Mouse (Mus musculus): Measurements from ENCODE around the gene Gm20388.
A peak's percentile ranks its signal among the peaks of the same experiment; 100 is the strongest.

The Gm20388 gene

GRCm38 (mm10) chr8:119915298-119915697 lies 4.7 kb downstream of the Gm20388 start:
- no peak for DNase-seq (ENCODE audit: low spot score)

DNA sequence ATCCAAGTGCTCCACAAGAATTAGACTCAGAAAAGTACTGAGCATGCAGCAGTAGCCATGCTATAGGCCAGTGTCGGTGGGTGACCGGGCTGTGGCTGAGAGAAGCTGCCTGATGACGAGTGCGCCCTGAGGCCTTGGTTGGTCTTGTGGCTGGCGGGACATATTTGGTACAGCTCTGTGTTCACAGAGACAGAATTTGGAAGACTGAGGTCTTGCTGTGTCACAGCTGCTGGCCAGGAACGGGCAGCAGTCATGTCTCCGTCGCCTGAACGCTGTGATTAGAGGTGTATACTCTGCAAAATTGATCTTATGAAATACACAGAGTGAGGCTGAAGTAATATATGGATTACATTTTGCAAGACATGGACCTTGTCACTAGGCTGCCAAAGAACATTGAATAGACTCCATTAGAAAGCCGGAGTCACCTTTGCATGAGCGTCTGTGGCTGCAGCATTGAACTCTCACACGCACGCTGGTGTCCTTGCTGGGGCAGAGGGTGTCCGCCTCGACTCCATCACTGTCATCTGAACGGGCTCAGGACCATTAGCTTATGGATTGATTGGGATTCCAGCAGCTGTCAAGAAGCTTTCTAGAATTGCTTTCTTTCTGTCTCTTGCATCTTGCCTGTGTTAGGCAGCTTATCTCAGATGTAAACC lies 5.7 kb downstream of the Gm20388 start:
- no peak for DNase-seq (ENCODE audit: low spot score)

- DNase-seq (ENCODE audit: low spot score): no peak
These were observed 6.8 kb downstream of the Gm20388 start for GRCm38 (mm10) chr8:119917415-119917814.

- no peak for DNase-seq (ENCODE audit: low spot score)
These were observed 7.5 kb downstream of the Gm20388 start for GRCm38 (mm10) chr8:119918155-119918567.

GRCm38 (mm10) chr8:119923259-119923658 lies 12.6 kb downstream of the Gm20388 start:
- no peak for DNase-seq (ENCODE audit: low spot score)

DNA sequence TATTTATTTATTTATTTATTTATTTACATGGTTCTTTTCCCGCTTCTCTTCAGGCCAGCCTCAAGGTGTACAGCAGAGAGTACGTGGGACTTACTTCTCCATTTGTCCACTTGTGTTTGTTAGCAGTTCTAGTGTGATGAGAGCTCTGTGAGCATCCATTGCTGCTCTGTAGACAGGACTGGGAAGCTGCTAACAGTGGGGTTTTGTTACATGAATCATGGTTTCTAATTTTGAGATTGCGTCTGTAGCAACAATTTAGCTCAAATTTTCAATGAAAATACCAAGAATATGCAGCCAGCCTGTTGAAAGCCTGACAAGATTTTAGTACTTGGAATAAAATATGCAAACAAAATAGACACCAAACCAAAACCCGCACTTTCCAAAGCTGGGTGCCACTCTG lies 14.8 kb downstream of the Gm20388 start:
- DNase-seq (ENCODE audit: low spot score): no peak

- no peak for DNase-seq (ENCODE audit: low spot score)
These were observed 15.8 kb downstream of the Gm20388 start for GRCm38 (mm10) chr8:119926474-119926873.

- DNase-seq (ENCODE audit: low spot score): no peak
These were observed 16.9 kb downstream of the Gm20388 start for GRCm38 (mm10) chr8:119927422-119928092.

DNA sequence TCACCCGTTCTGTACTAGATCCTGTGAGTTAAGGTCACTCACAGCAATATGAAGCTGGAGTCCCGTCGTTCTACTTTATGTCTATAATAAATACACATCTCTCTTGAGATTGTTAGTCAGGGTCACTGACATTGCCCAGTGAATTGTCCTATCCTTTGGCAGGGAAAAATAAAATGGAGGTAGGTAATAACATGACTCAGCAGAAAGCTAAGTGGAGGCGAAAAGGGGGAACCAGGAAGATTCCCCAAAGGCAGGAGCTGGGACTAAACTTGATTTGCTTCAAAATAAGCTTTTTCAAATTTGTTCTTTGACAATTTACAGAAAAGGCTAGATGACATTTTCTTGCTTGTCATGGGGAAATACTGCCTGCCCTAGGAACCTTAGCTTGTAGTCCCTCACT lies 20.7 kb downstream of the Gm20388 start:
- DNase-seq (ENCODE audit: low spot score): no peak

GRCm38 (mm10) chr8:119933681-119934080 lies 23.0 kb downstream of the Gm20388 start:
- DNase-seq (ENCODE audit: low spot score): no peak

GRCm38 (mm10) chr8:119935541-119935940 lies 24.9 kb downstream of the Gm20388 start:
- DNase-seq (ENCODE audit: low spot score): no peak

GRCm38 (mm10) chr8:119938481-119938880 lies 27.8 kb downstream of the Gm20388 start:
- no peak for DNase-seq (ENCODE audit: low spot score)

- DNase-seq (ENCODE audit: low spot score): no peak
These were observed 28.7 kb downstream of the Gm20388 start for GRCm38 (mm10) chr8:119939336-119939735.

- no peak for DNase-seq (ENCODE audit: low spot score)
These were observed 30.8 kb downstream of the Gm20388 start for GRCm38 (mm10) chr8:119941471-119941870.

DNA sequence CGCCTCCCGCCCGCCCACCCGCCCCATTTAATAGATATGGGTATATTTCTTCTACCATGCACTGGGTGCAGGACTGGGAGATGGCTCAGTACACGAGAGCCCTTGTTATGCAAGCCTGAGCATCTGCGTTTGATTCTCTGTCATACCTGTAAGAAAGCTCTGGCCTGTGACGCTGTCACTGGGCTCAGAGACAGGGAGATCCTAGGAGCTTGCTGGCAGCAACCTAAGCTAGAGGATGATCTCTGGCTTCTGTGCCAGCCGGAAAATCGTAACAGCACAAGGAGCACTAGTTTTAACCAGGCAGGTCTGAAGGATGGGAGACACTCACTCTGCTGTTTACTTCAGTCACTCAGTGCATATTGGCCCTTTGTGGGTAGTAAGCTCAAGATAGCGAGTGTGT lies 33.0 kb downstream of the Gm20388 start:
- no peak for DNase-seq (ENCODE audit: low spot score)

DNA sequence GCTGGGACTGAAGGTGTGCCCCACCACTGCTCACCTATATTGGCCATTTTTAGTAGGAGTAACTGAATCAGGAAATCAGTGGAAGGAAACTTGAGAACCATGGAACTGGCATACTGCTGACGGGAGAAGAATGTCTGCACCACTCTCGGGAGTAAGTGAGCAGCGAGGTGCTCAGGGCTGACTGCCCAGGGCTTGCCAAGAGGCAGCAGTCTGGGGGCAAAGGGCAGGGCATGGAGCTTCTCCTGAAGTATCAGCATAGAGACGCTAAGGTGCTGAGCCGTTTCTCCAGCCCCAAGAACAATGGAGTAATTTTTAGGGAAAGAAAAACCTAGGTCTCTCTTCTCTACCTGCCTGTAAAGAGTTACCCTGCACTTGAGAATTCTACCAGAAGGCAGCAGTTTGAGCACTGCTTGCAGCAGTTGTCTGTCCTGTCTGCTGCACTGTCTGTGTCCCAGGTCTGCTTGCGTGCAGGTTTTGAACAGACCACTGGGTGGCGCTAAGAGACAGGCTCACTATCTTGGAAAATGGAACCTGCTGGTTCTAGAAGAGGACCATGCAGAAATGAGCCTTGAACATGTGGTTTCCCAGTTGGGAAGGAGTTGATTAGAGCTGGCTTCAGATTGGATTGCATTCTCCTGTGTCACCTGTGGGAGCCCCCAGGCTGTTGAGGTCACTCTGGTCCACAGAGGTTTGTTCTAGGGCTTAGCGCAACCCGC lies 33.6 kb downstream of the Gm20388 start:
- peak; percentile 75 for DNase-seq (ENCODE audit: low spot score)

DNA sequence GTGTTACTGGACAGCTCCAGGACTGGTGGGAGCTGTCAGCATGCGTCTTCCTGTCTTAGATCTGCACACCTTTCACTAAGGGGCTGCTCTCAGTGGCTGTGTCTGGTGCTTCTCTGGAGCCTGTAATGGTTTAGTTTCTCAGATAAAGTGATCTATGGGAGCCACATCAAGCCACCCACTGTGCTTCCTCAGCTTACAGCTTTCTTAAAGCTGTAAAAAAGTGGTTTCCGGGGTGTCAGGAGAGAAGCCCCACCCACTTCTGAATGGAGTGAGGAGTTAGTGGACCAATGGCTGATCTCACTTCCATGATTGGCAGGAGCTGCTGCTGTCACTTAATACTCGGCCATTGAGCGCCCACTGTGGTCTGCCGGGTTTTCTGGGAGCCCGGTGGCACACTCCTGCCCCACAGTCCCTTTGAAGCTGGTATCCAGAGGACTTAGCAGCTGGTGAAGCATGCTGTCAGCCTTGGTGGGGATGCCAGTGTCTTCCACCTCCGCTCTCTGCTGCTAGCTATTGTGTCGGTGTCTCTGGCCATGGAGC lies 35.8 kb downstream of the Gm20388 start:
- no peak for DNase-seq (ENCODE audit: low spot score)

- DNase-seq (ENCODE audit: low spot score): no peak
These were observed 37.0 kb downstream of the Gm20388 start for GRCm38 (mm10) chr8:119947653-119948052.

DNA sequence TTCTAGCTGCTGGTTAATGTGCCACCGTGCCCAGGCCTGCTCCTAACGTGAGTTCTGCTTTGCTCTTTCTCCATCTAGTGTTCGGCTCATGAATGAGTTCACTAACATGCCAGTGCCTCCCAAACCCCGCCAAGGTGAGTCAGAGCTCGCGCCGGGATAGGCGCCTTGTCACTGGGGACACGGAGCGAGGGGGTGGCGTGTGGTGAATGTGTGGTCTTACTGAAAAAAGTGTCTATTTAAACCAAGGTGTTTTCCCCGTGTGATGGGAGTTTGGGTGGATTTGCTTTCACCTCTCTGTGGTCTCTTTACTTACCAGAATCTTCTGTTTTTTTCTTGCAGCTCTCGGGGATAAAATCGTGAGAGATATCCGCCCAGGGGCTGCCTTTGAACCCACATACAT lies 37.7 kb downstream of the Gm20388 start:
- no peak for DNase-seq (ENCODE audit: low spot score)

- no peak for DNase-seq (ENCODE audit: low spot score)
These were observed 41.6 kb downstream of the Gm20388 start for GRCm38 (mm10) chr8:119952282-119952681.

- no peak for DNase-seq (ENCODE audit: low spot score)
These were observed 42.1 kb downstream of the Gm20388 start for GRCm38 (mm10) chr8:119952747-119953146.

GRCm38 (mm10) chr8:119955333-119955732 lies 44.7 kb downstream of the Gm20388 start:
- no peak for DNase-seq (ENCODE audit: low spot score)

DNA sequence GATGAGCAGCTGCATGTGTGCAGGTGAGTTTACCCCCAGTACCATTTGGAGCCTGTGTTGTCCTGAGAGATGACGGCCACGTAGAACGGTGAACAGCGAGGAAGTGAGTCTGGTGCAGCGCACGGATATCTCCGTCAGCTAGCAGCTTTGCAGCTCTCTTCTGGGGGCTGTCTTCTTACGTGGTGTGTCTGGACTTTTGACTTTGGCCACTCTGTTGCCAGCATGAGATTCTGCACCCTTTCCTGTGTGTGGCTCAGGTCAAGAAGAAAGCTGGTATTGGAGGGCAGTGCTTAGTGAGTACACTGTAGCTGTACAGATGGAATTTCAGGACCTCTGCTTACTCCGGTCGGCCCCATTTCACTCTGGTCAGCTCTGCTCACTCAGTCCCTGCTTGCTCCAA lies 47.4 kb downstream of the Gm20388 start:
- DNase-seq (ENCODE audit: low spot score): no peak
